Mouse (Mus musculus) stomach, embryonic 16.5 days (tissue): Measurements from ENCODE around the gene Clec4f. TPM values are rescaled to one million over a fixed set of nuclear protein-coding genes. Genes with fewer than 3 reads are reported as not detected.
"Not testable (repeated sequence)": the region's sequence is repeated elsewhere in the genome, so short reads cannot be mapped to it uniquely, and the experiment has no call there.

Experiments
- ATAC-seq: fragments of 200-750 bp; cut with Nextera tagmentation; 2 replicates; pipeline ENCODE4 v1.8.0; 2017; ENCODE audit warnings: moderate number of reproducible peaks, moderate TSS enrichment; ENCODE audit not compliant: insufficient read depth, low FRiP score
- H3K27ac ChIP-seq: fragments of 300-500 bp; sonication (generic); 2 replicates; pipeline ENCODE4 v1.5.1; 2014; ENCODE audit warnings: low read length
- H3K27me3 ChIP-seq: fragments of 300-500 bp; sonication (generic); 2 replicates; pipeline ENCODE4 v1.6.1; 2014; ENCODE audit warnings: low read length, control low read depth, mixed read lengths; ENCODE audit not compliant: control insufficient read depth, insufficient read depth
- H3K36me3 ChIP-seq: fragments of 300-500 bp; sonication (generic); 2 replicates; pipeline ENCODE4 v1.6.1; 2014; ENCODE audit warnings: low read length; ENCODE audit not compliant: control insufficient read depth, insufficient read depth
- H3K4me1 ChIP-seq: fragments of 300-500 bp; sonication (generic); 2 replicates; pipeline ENCODE4 v1.6.1; 2014; ENCODE audit warnings: low read length, control low read depth, mixed read lengths; ENCODE audit not compliant: control insufficient read depth, insufficient read depth
- H3K4me2 ChIP-seq: fragments of 300-500 bp; sonication (generic); 2 replicates; pipeline ENCODE4 v1.6.1; 2014; ENCODE audit warnings: low read depth, low read length, mixed read lengths
- H3K4me3 ChIP-seq: fragments of 300-500 bp; sonication (generic); replicated peaks from 2 replicates; pipeline ENCODE4 v1.5.1; 2014; ENCODE audit warnings: mild to moderate bottlenecking, low read length
- H3K9ac ChIP-seq: fragments of 300-500 bp; sonication (generic); 2 replicates; pipeline ENCODE4 v1.6.1; 2014; ENCODE audit warnings: low read length
- H3K9me3 ChIP-seq: fragments of 300-500 bp; sonication (generic); replicated peaks from 2 replicates; pipeline ENCODE4 v1.6.1; 2016; ENCODE audit warnings: low read length, control low read depth; ENCODE audit not compliant: control insufficient read depth
- WGBS: fragments of 180-500 bp; shearing (Covaris S2); extraction: QIAGEN DNeasy Blood & Tissue Kit; methylation state at CpG from one replicate; pipeline ENCODE4 v1.1.7; 2014; 5-methylcytosine and 5-hydroxymethylcytosine counted together
- polyA plus RNA-seq: library from polyadenylated mRNA; unstranded; fragments of >200 nt; fragmentation: Nextera tagmentation; extraction: Ambion mirVana; gene quantifications from 2 replicates; pipeline ENCODE4 v1.2.1, GENCODE M21; 2015

The Clec4f gene
- polyA plus RNA-seq, 1 experiment from 2014 or later, result 0.45 TPM

DNA sequence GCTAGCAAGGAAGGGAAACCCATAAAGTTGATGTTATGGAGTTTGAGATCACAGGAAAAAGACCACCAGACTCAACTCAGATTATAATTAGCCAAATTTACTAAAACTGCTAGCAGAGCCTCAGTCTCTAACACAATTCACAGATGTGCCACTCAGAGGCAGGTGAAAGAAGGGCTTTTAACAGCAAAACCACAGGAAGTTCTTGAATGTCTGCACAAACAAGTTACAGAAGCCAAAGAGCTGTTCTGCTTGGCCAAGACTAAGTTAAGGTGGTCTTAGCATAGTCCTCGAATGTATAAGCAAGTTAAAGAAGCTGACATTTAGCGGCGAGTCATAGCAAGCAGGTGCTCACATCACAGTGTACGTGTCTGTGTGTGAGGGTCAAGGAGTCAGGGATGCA lies 4.8 kb upstream of the Clec4f start:
- H3K4me3 ChIP-seq, result no peak overlapping the region
- no peak overlapping the region for H3K9ac ChIP-seq
- H3K27me3 ChIP-seq, result no peaks in the 10 kb centered on the region
- ATAC-seq, result no peak
- H3K4me1 ChIP-seq, result no peaks in the 10 kb centered on the region
- H3K36me3 ChIP-seq, result no peaks in the 10 kb centered on the region
- no peak overlapping the region for H3K27ac ChIP-seq
- H3K9me3 ChIP-seq, result no peaks in the 10 kb centered on the region
- 70% methylated on average over 4 of the region's 4 CpGs for WGBS
- no peak overlapping the region for H3K4me2 ChIP-seq

DNA sequence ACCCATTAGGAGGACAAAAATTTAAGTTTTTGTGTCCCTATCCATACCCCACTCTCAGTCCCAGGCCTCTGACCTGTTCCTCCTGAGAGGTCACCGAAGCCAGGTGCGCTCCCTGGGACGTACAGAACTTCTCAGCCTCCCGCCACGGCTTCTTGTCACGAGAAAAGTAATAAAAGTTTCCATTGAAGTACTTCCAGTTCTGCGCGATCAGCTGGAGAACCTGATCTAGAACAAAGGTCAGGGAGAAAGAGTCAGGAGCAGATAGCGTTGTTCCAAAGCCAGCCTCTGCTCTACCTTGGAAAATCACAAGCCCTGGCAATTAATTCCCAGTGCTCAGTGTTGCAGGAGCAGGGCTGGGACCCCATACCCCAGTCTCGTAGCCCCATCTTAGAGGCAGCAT lies 9.3 kb downstream of the Clec4f start:
- Histone ChIP-seq H3K9ac (no peak overlapping the region), H3K27me3 (no peaks in the 10 kb centered on the region), H3K27ac (no peak overlapping the region), H3K9me3 (no peaks in the 10 kb centered on the region), H3K36me3 (no peaks in the 10 kb centered on the region), H3K4me3 (no peak overlapping the region), H3K4me2 (no peak overlapping the region), H3K4me1 (no peaks in the 10 kb centered on the region)
- WGBS, result 83% methylated on average over 10 of the region's 10 CpGs
- no peak for ATAC-seq

DNA sequence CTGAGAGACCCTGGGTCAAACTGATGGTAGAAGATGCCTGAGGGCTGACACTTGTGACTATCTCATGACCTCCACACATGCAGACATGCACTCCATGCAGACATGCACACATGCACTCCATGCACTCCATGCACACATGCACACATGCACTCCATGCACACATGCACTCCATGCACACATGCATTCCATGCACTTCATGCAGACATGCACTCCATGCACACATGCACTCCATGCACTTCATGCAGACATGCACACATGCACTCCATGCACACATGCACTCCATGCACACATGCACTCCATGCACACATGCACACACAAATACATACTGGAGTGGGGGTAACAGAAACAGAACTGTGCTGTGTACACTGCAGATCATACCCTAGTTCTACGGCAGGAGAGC lies 20.7 kb downstream of the Clec4f start:
- no peak overlapping the region for H3K27ac ChIP-seq
- no peak overlapping the region for H3K9ac ChIP-seq
- H3K27me3 ChIP-seq, result no peaks in the 10 kb centered on the region
- H3K4me2 ChIP-seq, result no peak overlapping the region
- H3K4me1 ChIP-seq, result no peaks in the 10 kb centered on the region
- no peak overlapping the region for H3K4me3 ChIP-seq
- no peak for ATAC-seq
- no peaks in the 10 kb centered on the region for H3K9me3 ChIP-seq
- no peaks in the 10 kb centered on the region for H3K36me3 ChIP-seq
- WGBS, result 73% methylated on average over 1 of the region's 1 CpGs

DNA sequence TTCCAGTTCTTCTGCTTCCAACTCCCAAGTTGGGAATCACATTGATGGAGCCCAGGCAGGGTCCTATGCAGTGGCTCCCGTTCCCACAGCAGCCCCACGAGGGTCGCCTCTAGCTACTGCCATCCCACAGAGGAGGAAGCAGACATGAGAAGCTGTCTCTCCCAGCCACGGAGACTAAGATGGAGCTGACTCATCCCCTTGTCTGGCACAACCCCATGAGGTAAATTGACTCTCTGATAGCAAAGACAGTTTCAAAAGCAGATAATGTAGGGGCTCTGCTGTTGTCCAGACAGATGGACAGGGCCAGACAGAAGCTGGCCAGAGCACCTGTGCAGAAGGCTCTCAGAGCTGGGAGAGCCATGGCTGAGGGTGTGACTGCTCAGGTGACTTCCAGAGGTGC lies 21.4 kb downstream of the Clec4f start:
- H3K4me2 ChIP-seq, H3K4me1 ChIP-seq, H3K36me3 ChIP-seq, H3K9ac ChIP-seq, H3K27me3 ChIP-seq, H3K9me3 ChIP-seq, H3K27ac ChIP-seq, ATAC-seq, H3K4me3 ChIP-seq: not testable (repeated sequence)
- 57% methylated on average over 4 of the region's 4 CpGs for WGBS

GRCm38 (mm10) chr6:83634106-83634505 lies 21.9 kb downstream of the Clec4f start:
- not testable (repeated sequence) for H3K9me3 ChIP-seq, ATAC-seq, H3K9ac ChIP-seq, H3K27ac ChIP-seq, H3K4me1 ChIP-seq, H3K27me3 ChIP-seq, H3K4me3 ChIP-seq, H3K36me3 ChIP-seq, H3K4me2 ChIP-seq
- WGBS, result 37% methylated on average over 5 of the region's 5 CpGs

GRCm38 (mm10) chr6:83631815-83632214 lies 24.2 kb downstream of the Clec4f start:
- Histone ChIP-seq H3K9me3 (no peaks in the 10 kb centered on the region), H3K36me3 (no peaks in the 10 kb centered on the region), H3K9ac (no peak overlapping the region), H3K4me2 (no peak overlapping the region), H3K27ac (no peak overlapping the region), H3K4me3 (no peak overlapping the region), H3K27me3 (no peaks in the 10 kb centered on the region), H3K4me1 (no peaks in the 10 kb centered on the region)
- ATAC-seq, result no peak
- WGBS, result 68% methylated on average over 4 of the region's 4 CpGs

- H3K4me1 ChIP-seq, result no peaks in the 10 kb centered on the region
- 67% methylated on average over 17 of the region's 17 CpGs for WGBS
Measured at GRCm38 (mm10) chr6:83626781-83627180, 29.2 kb downstream of the Clec4f start.

DNA sequence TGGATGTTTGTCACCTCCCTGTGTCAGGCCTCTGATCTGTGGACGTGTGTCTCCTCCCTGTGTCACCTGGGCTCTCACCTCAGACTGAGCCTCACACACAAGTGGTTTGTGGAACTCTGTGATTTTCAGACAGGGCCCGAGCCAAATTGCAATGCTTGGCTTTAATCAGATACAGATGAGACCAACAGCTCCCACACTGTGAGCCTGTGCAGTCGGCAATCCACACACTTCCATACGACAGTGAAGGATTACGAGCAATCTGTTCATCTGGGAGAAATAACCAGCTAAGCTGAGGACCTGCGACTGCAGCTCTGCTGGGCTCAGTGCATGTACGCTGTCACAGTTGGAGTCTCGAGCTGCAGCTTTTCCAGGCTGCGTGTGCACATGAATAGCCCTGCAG lies 36.0 kb downstream of the Clec4f start:
- 56% methylated on average over 9 of the region's 9 CpGs for WGBS
- Histone ChIP-seq H3K27me3 (no peaks in the 10 kb centered on the region), H3K4me2 (no peak overlapping the region), H3K27ac (no peak overlapping the region), H3K9me3 (no peaks in the 10 kb centered on the region), H3K9ac (no peak overlapping the region), H3K36me3 (no peaks in the 10 kb centered on the region), H3K4me3 (no peak overlapping the region), H3K4me1 (no peaks in the 10 kb centered on the region)
- ATAC-seq, result no peak

More at GRCm38 (mm10) chr6:83626781-83627180, 29.2 kb downstream of the Clec4f start:
- Histone ChIP-seq H3K9ac (no peak overlapping the region), H3K27ac (no peak overlapping the region), H3K4me2 (no peak overlapping the region), H3K4me3 (no peak overlapping the region), H3K36me3 (no peaks in the 10 kb centered on the region), H3K9me3 (no peaks in the 10 kb centered on the region), H3K27me3 (no peaks in the 10 kb centered on the region)
- ATAC-seq, result no peak

DNA sequence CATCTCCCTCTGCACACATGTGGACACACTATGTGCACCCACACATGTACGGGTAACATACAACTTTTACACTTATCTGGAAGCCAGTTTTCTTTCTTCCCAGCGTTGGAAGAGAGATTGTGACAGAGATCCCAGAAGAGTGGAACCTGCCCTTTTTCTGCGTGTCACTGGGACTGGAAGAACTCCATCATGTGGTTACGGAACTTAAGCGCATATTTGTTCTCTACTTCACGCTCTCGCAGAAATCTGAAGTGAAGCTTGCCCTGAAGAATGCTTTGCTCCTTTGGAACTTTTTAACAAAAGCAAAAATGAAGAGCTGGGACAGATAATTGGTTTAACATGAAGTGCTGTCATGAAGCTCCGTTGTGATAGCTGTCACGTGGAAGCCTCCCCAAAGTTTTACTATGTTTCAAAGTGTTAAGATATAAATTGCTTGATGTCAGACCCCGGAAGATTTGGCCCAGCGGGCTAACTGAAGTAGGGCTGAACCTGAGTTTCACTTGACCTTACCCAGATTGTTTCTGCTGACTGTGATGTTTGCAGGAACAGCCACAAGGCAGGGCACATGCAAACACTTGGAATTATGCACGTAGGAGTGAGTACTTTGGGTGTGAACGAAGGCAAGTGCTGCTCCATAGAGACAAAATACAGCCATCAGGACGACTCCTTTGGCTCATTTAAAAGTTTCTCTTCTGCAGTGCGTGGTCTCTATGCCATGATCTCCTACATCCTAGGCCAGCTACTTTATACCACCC lies 38.2 kb downstream of the Clec4f start:
- no peak for ATAC-seq
- Histone ChIP-seq H3K4me2 (no peak overlapping the region), H3K4me1 (no peaks in the 10 kb centered on the region), H3K27ac (no peak overlapping the region), H3K9ac (no peak overlapping the region), H3K36me3 (no peaks in the 10 kb centered on the region), H3K4me3 (no peak overlapping the region), H3K9me3 (no peaks in the 10 kb centered on the region), H3K27me3 (no peaks in the 10 kb centered on the region)
- WGBS, result 80% methylated on average over 15 of the region's 15 CpGs
